Mouse (Mus musculus): Measurements from ENCODE around the gene Ms4a6c.
A peak's percentile ranks its signal among the peaks of the same experiment; 100 is the strongest.
"Not testable (repeated sequence)": the region's sequence is repeated elsewhere in the genome, so short reads cannot be mapped to it uniquely, and the experiment has no call there.

The Ms4a6c gene

DNA sequence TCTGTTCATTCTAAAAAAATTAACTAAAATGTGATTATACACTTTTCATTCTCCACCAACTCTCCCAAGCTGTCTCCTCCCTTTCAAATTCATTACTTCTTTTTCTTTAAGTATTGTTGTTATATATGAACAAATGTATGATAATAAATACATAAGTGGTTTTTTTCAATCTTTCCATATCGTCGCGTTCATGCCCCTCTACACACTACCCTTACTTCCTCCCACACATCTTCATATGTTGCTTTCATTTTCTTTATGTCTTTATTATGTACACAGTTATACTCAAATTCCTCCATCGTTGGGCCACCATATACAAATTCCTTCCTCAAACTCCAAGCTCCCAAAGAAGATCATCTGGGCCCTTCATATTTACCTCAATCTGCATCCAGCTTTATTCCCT, 32.2 kb downstream of the Ms4a6c start:
- DNase-seq (ENCODE audit: low read depth) = peak; percentile 60

DNA sequence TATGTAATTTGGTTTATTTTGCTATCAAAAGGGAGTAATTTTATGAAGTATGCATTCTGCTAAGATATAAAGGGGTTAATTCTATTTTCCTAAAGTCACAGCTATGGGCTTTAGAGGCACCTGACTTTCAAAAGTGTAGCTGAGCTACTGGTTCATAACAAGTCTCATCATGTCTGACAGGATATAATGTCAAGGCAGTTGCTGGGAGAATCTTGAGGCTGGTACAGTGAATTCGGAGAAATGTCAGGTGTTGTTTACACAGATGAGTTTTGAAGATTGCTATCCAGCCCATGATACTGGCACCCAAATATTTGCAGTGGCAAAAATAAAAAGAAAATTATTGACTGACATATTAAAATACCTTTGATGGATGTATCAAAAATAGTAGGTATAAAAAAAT, 35.7 kb downstream of the Ms4a6c start:
- peak; percentile 73 for DNase-seq (ENCODE audit: low read depth)

GRCm38 (mm10) chr19:11513458-11513857, 44.3 kb downstream of the Ms4a6c start:
- DNase-seq (ENCODE audit: low read depth) = peak; percentile 71

DNA sequence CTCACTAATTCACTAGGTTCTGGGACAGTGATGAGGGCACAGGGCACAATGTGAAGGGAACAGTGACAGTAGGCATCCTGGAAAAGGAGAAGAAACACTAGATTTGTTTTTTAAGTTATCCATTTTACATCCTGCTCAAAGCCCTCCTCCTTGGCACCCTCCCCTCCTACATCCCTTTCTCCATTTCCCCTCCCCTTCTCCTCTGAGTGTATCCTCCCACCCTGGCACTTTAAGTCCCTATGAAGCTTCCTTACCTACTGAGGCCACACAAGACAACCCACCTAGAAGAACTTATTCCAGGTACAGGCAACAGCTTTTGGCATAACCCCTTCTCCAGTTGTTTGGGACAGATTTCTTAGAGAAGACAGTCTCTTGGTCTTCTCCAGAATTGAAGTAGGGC, 47.1 kb downstream of the Ms4a6c start, which contains the start of gene Ms4a6b:
TSS of gene Ms4a6b (plus strand) at position 267 of the 400 bp plus-strand sequence.
- no peak for DNase-seq (ENCODE audit: low read depth)

- DNase-seq (ENCODE audit: low read depth) = peak; percentile 88
These were observed 47.7 kb downstream of the Ms4a6c start for GRCm38 (mm10) chr19:11516845-11517244.

DNA sequence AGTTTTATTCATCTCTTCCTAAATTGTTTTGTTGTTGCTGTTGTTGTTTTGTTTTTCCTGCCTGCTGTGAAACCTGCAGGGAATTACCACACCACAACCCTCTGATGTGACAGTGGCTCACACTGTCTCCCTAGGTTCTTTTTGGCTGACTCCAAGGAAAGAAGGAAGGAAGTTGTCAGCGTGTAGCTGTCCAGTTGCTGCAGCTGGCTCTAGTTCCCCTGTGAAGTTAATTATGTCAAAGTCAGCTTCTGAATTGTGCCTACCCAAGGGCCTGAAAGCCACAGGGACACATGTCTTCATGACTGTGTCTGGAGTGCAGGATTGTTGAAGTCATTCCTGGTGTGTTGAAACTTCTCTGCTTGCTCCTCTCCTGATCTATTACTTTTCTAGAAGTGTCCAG, 48.2 kb downstream of the Ms4a6c start:
- DNase-seq (ENCODE audit: low read depth) = not testable (repeated sequence)

DNA sequence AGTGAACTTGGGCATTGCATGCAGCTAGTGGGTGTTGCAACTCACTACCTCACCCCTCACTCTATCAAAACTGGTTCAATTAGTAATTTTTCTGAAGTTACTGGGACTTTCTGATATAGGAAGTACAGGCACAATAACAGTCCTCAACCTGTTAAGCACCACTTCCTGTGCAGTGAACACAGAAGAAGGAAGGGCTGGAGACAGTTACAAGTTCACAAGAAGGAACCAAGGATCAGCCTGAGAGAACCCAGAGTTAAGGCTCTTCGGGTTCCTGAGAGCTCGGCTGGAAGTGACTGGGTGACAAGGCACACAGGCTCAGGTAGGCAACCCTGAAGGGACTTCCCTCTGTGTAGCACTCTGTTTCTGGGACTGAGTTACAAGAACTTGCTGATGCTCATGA, 49.2 kb downstream of the Ms4a6c start:
- DNase-seq (ENCODE audit: low read depth) = peak; percentile 71

- DNase-seq (ENCODE audit: low read depth) = peak; percentile 54
These were observed 51.0 kb downstream of the Ms4a6c start for GRCm38 (mm10) chr19:11520146-11520545.
